Mouse (Mus musculus): ENCODE results near the gene Fam126a.

DNA sequence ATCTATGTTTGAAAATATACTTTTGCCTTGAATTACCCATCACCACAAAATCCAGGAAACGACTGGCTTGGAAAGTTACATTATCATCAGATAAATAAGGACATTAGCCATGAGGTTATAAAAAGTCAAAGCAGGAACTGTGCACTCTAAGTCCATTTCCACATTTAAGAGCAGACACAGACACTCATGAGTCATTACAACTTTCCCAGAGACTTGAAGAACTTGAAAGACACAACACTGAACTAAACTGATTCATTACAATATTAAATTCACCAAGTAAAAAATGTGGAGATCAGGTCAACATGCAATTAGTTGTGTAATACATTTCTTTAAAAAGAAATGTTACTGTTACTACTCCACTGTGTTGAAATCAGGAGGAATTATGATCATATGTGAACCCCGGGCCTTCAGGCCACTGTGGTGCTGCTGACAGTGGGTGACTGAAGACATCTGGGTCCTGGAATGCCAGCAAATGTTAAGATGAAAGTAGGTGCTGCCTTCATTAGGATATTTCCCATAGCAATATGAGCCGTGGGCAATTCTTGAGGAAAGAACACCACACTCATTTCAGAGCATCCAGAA, 55.4 kb downstream of the Fam126a start:
- TF ChIP-seq CTCF (IDR thresholded peaks at IDR 0.05; ENCODE audit: control insufficient read depth, insufficient read depth, insufficient replicate concordance, low read depth, low read length): no peak
- no peak for TF ChIP-seq POLR2A (IDR thresholded peaks at IDR 0.05; ENCODE audit: control insufficient read depth, low read depth, low read length)

Measured in testis, adult 2 months (tissue).